Mouse (Mus musculus) urinary bladder, adult 2 months (tissue): ENCODE data around the gene Ccdc24. TPM values are rescaled to one million over a fixed set of nuclear protein-coding genes. Genes with fewer than 3 reads are reported as not detected.

Experiments used
- DNase-seq: peaks from one replicate; pipeline ENCODE4 v3.0.0; 2022; ENCODE audit warnings: low spot score
- polyA plus RNA-seq: library from polyadenylated mRNA; depleted of rRNA; stranded (reverse); fragments of >200 nt; gene quantifications from 2 replicates; pipeline ENCODE4 v1.2.3, GENCODE M21; 2012; rRNA removed

The Ccdc24 gene
- polyA plus RNA-seq, result 0.90 and 1.7 TPM in 2 replicates

DNA sequence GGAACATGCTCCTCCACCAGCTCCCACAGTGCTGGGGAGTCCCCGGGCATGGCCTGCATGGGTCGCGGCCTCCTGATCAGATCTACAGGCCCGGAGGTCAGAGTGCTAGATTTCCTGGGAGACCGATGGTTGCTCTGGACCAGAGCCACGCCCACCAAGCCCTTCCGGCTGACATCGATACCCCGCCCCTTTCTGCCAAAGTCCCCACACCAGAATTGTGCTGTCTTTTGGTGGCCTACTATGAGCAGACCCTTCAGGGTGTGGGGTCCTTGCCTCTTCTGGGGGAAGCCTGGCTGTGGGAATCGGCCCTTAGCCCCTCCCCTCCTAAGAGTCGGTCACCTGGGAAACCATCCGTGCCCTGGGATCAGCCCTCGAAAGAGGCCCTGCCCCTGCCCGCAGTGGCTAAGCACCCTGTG, at the start of gene Ccdc24:
Gene Ccdc24 (minus strand): TSS at position 87 of the 416 bp plus-strand sequence.
- no peak for DNase-seq

DNA sequence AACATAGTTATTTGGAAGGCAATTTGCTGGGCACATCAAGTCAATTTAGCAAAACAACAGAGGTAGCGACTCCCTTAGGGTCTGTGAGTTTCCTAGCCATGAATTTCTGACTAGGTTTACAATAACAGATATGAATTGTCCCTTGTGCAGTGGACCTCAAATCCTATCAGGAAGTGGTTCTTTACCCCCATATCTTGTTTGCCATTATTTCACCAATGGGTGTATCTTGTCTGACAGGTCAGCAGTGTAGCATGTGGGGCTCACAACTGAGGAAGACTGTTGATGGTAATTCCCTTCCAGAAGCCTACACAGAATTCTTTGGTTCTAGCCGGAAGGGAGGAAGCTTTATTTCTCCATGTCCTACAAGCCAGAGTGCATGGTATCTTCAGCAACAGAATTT, 49.0 kb upstream of the Ccdc24 start:
- no peak for DNase-seq

DNA sequence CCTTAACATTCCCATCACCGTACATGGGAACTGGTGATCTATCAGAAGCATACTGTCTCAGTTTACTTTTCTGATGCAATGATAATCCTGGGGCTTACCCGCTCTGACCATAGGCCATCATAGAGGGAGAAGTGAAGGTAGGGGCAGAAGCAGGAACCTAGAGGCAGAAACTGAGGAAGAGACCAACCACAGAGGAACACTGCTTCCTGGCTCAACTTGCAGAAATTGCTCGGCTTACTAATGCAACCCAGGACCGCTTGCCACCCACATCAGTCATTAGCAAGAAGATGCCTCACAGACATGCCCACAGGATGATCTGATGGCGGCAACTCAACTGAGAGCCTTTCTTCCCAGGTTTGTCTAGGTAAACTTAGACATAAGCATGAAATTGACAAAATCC, 46.4 kb upstream of the Ccdc24 start:
- DNase-seq, result no peak

- DNase-seq, result no peak
Observed at GRCm38 (mm10) chr4:117918261-117918660, 45.9 kb upstream of the Ccdc24 start.

GRCm38 (mm10) chr4:117917847-117918246, 45.5 kb upstream of the Ccdc24 start:
- DNase-seq, result no peak

DNA sequence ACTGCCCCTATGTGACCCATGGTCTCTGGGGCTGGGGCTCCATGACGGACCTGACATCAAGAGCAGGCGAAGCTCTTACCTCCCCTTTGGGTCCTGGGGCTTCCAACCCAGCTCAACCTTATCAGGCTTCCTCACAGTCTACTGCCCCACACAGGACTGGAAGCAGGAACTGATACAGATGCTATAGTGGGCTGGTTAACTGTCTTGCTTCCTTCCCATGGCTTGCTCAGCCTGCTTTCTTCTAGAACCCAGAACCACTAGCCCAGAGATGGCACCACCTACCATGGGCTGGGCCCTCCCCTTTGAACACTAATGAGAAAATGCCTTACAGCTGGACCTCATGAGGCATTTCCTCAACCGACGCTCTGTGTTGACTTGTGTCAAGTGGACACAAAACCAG, 45.0 kb upstream of the Ccdc24 start:
- DNase-seq, result no peak

- no peak for DNase-seq
Observed at GRCm38 (mm10) chr4:117916386-117916785, 44.0 kb upstream of the Ccdc24 start.

- no peak for DNase-seq
Observed at GRCm38 (mm10) chr4:117915489-117916105, 43.2 kb upstream of the Ccdc24 start.

GRCm38 (mm10) chr4:117914591-117915442, 42.5 kb upstream of the Ccdc24 start, which contains the start of gene Ipo13:
TSS of gene Ipo13 (minus strand) at chr4:117914999.
- DNase-seq, result peak; percentile 96

GRCm38 (mm10) chr4:117914031-117914430, 41.7 kb upstream of the Ccdc24 start:
- no peak for DNase-seq

- no peak for DNase-seq
Observed at GRCm38 (mm10) chr4:117913421-117913820, 41.1 kb upstream of the Ccdc24 start.

- no peak for DNase-seq
Observed at GRCm38 (mm10) chr4:117912685-117913273, 40.4 kb upstream of the Ccdc24 start.

DNA sequence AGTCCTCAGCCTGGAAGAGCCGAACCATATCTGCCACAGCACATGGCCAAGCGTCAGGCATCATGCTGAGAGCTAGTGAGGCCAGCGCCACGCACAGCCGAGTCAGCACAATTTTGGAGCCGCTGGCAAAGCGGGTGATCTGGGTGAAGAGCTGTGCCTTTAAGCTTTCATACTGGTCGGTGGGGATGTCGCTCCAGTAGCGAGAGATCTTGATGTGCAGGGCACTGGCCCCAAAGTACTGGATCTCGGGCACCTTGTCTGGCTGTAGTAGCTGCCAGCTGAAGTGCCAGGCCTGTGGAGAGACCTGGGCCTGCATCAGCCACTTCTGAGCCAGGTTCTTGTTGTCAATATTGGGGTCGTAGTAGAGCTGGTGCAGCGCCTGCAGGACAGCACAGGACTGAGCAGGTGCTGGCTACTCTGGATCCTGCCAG, 39.8 kb upstream of the Ccdc24 start:
- no peak for DNase-seq

GRCm38 (mm10) chr4:117908834-117909453, 36.6 kb upstream of the Ccdc24 start:
- DNase-seq, result no peak

GRCm38 (mm10) chr4:117906196-117906595, 33.8 kb upstream of the Ccdc24 start:
- DNase-seq, result no peak

- DNase-seq, result no peak
Observed at GRCm38 (mm10) chr4:117904761-117905160, 32.4 kb upstream of the Ccdc24 start.

- no peak for DNase-seq
Observed at GRCm38 (mm10) chr4:117904094-117904493, 31.7 kb upstream of the Ccdc24 start.

DNA sequence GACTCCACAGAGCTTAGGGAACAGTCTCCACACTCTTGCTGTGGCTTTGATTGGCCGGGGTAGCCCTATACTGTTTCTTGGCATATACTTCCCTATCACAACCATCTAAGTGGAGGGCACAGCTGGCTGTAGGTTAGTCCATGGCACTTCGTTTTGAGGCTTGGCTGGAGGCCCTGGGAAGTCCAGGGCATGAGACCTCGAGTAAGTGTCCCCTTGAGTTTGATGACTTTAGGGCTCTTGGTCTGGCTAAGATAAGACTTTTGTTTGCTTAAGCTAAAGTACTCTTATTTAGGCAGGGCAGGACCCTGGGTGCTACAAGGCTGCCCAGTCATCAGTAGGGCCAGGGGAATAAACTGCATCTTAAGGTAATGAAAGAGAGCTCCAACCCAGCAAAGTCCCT, 25.8 kb upstream of the Ccdc24 start:
- DNase-seq, result no peak

DNA sequence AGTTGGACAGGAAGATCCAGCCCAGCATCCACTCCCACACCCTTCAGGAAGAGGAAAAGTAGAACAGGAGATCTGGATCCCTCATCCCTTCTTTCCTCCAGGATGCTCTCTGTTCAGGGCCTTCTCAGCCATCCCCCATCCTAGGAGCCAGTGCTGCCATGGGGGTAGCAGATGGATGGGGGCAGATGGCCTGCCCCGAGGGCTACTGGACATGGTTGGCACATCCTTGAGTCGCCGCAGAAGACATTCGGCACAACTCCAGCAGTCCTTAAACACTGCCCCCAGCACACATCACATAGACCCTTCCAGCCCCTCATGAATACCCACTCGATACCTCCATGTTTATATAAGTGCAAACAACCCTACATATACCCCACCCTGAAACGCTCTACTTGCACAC, 23.7 kb upstream of the Ccdc24 start:
- no peak for DNase-seq

GRCm38 (mm10) chr4:117895339-117895738, 23.0 kb upstream of the Ccdc24 start:
- no peak for DNase-seq

DNA sequence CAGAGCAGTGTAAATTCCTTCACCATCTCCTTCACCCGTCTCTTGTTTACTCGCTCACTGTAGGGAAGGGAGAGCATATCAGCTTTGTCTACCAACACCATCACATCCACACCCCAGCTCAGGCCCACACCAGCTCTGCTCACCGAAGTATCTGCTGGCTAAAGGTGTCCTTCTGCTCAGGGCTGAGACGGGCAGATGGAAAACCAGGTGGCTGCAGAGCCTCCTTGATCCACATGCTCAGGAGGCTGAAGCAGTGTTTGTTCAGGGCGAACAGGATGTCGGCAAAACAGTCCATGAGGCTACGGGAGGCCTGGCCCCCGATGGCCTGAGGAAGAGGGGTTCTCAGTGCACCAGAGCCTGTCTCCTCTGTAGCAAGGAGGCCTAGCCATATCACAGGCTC, 22.2 kb upstream of the Ccdc24 start:
- DNase-seq, result no peak

- no peak for DNase-seq
Observed at GRCm38 (mm10) chr4:117893376-117893775, 21.0 kb upstream of the Ccdc24 start.
